Mouse (Mus musculus) spleen, embryonic (tissue): ENCODE data around the gene Izumo4.

ENCODE experiments used
- CTCF ChIA-PET: fragments of 350-600 bp; sonication (Branson Sonifier 250); formaldehyde crosslinking; loops from one replicate; lab custom pipeline; 2022; lab: Charles Lee

The Izumo4 gene

DNA sequence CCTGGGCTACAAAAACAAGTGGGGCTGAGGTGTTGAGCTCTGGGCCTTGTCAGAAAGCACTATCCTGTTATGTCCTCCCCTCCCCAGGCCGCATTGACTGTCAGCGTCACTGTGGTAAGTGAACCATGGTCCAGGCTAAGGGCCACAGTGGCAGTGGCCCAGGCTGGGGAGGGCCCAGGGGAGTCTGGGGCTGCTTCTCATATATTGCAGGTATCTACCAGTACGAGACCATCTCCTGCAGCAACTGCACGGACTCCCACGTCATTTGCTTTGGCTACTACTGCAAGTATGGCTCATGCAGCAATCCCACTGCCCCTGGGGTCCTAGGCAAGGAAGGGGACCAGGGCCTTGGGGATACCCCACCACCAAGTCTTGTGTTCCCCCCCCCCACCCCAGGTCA is 1.7 kb downstream of the Izumo4 start:
- CTCF ChIA-PET: interaction anchor here (0.6 to 1.3 kb wide), 5 partner anchors 9 to 798 kb away, joined by 3 to 7 read pairs (median 3); no protein-coding TSS in a partner anchor

DNA sequence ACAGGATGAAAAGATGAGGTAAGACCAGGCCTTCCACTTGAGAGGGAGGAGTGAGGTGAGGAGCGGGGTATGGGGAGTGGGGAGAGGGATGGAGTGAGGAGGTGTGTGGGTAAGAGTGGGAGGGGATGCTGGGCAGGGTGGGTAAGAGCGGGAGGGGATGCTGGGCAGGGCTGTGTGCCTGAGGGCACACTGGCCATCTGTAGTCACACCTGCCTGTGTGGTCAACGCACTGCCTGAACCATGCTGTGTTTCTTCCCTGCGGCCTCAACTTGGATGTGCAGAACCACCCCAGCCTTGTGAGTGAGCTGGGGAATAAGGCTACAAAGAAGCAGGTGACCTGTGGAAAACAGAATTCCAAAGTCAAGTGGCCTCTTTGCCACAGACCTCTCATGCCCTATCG is 2.4 kb downstream of the Izumo4 start:
- CTCF ChIA-PET: interaction anchor here (0.6 to 0.8 kb wide), 4 partner anchors 10 to 798 kb away, joined by 3 to 7 read pairs (median 4); no protein-coding TSS in a partner anchor

DNA sequence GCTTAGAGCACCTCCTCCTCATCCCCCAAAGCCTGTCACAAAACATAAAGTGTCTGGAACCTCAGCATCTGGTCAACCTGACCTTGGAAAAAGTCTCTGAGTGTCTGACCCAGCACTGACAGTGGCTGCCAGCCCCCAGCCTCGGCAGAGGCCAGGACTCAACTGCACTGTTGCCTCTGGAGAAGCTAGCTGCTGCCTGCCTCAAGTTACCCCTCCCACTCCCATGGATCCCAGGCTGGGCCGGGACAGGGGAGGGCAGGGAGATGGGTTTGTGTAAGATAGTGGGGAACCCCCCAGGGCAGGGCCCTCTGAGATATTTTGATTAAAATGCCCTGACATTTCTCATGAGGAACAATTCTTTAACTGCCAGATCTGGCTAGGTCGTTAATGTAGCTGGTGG is 3.0 kb downstream of the Izumo4 start:
- CTCF ChIA-PET: interaction anchor here (0.8 kb wide), 1 partner anchor 32 kb away, joined by 3 read pairs; no protein-coding TSS in a partner anchor

DNA sequence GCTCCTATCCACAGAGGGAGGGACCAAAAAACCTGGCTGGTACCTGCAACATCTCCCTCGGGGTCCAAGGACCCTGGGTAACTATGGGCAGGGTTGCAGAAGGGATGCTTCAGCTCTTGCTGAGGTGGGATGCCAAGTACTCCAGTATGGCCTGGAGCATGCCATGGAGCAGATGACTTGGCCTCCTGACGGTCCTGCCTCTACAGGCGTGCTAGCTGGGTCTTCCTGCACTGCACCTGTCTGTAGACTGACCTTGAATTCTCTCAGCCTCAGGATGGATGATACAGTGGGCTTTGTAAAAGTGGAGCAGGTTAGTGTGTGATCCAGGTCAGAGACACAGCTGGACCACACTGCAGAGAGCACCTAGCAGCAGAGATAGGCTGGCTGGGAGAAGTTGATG is 3.5 kb downstream of the Izumo4 start:
- CTCF ChIA-PET: interaction anchor here (0.8 kb wide), 1 partner anchor 31 kb away, joined by 3 read pairs; no protein-coding TSS in a partner anchor

GRCm38 (mm10) chr10:80710834-80711233 is 8.8 kb downstream of the Izumo4 start:
- CTCF ChIA-PET: no interaction called here

DNA sequence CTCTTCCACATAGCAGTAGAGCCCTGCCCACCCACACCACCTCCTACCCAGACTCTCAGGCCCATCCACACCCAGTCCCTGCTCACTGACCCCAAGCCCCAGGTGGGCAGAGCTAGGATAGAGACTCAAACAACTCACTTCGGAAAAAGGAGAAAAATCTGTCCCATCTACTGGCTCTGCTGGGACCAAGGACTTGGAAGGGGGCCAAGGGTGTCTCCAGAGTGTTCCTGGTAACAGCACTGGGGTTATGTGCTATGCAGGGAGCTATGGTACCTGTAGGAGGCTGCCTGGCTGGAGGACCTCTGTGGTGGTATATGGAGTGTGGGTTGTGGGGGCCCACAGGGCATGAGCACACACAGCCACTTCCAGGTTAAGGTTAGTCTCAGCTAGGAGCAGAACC is 15.3 kb downstream of the Izumo4 start:
- CTCF ChIA-PET: interaction anchor here (0.7 kb wide), 1 partner anchor 109 kb away, joined by 3 read pairs; no protein-coding TSS in a partner anchor

GRCm38 (mm10) chr10:80727369-80728127 is 25.6 kb downstream of the Izumo4 start:
- CTCF ChIA-PET: interaction anchor here (1.3 kb wide), 1 partner anchor 11 kb away, joined by 3 read pairs; no protein-coding TSS in a partner anchor

- CTCF ChIA-PET: no interaction called here
Measured at GRCm38 (mm10) chr10:80732611-80733101, 30.7 kb downstream of the Izumo4 start.

DNA sequence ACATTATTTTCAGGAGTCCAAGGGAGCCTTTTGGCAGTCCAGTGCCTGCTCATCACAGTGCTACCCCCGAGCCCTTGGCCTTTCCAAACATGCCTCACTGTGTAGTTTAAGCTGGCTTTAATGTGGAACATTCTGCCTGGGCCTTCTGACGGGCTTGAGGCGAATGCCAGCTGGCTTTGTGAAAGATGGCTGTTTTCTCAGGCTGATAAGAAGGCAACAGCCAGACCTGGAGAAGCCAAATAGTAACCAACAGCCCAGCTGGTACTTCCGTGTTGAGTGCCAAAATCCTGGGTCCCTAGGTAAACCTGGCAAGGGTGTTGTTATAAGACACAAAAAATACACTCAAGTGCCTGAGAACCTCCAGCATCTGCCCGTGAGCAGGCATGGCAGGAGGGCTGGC is 34.7 kb downstream of the Izumo4 start:
- CTCF ChIA-PET: interaction anchor here (0.5 to 0.9 kb wide), 2 partner anchors 32 to 424 kb away, joined by 3 read pairs; no protein-coding TSS in a partner anchor

DNA sequence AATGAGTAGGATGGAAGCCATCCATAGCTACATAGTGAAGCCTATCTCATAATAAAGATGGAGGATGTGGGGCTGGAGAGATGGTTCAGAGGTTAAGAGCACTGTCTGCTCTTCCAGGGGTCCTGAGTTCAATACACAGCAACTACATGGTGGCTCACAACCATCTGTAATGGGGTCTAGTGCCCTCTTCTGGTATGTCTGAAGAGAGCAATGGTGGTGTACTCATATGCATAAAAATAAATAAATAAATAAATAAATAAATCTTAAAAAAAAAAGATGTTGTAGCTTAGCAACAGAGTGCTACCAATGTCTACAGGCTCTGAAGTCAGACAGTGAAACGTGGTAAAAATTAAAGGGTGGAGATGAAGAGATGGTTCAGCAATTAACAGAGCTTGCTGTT is 36.7 kb downstream of the Izumo4 start:
- CTCF ChIA-PET: interaction anchor here (1.2 kb wide), 1 partner anchor 12 kb away, joined by 3 read pairs; no protein-coding TSS in a partner anchor

DNA sequence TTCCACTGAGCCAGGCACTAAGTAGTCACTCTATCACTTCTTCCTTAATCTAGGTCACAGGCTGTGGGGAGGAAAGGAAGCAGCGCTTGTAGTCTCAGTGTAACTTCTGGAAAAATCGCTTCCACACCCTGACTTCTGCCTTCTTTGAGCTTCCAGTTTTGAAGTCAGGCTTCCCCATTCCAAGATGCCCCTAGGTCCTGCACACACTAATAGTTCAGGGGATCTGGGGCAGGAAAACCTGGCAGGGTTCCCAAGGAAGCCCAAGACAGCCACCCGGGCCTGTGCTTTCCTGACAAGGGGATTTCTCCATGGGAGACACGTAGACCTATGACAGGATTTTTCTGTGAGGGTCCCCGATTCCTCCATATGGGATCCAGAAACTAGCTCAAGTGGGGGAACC is 39.2 kb downstream of the Izumo4 start:
- CTCF ChIA-PET: no interaction called here

GRCm38 (mm10) chr10:80741634-80742179 is 39.7 kb downstream of the Izumo4 start:
- CTCF ChIA-PET: no interaction called here

GRCm38 (mm10) chr10:80742180-80742978 is 40.4 kb downstream of the Izumo4 start, which contains the start of gene Ap3d1:
Ap3d1 (minus strand) TSS chr10:80742264.
- CTCF ChIA-PET: interaction anchor here (0.9 kb wide), 1 partner anchor 62 kb away, joined by 4 read pairs; the partner anchor contains the start of gene Amh

DNA sequence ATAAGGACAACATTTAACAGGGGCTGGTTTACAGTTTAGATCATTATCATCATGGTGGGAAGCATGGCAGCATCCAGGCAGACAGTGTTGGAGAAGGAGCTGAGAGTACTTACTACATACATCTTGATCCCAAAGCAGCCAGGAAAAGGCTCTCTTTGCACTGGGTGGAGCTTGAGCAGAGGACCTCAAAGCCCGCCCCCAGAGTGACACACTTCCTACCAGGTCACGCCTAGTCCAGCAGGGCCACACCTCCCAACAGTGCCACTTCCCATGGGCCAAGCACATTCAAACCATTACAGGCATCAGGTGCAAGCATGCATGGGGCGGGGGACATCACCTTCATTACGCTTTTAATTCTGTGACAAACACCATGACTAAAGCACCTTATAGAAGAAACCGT is 42.3 kb downstream of the Izumo4 start:
- CTCF ChIA-PET: interaction anchor here (0.8 to 1.0 kb wide), 2 partner anchors 133 to 142 kb away, joined by 3 to 14 read pairs; no protein-coding TSS in a partner anchor

DNA sequence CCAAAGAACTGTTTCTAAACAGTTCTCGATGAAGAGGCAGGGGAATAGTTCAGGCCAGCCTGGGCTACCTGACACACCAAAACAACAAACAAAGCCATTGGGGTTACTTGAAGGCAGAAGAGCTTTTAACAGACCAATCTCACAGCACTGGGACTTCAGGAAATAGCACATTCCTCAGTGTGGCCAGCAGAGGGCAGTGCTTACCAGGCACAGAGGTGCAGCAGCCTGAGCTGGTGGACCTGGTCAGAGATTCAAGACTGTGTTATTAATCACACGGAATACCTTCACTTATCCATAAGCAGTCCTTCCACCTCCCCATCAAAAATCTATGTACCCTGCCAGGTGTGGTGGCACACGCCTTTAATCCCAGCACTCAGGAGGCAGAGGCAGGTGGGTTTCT is 45.4 kb downstream of the Izumo4 start:
- CTCF ChIA-PET: interaction anchor here (0.7 to 1.1 kb wide), 5 partner anchors 9 to 661 kb away, joined by 3 to 4 read pairs (median 3); no protein-coding TSS in a partner anchor

DNA sequence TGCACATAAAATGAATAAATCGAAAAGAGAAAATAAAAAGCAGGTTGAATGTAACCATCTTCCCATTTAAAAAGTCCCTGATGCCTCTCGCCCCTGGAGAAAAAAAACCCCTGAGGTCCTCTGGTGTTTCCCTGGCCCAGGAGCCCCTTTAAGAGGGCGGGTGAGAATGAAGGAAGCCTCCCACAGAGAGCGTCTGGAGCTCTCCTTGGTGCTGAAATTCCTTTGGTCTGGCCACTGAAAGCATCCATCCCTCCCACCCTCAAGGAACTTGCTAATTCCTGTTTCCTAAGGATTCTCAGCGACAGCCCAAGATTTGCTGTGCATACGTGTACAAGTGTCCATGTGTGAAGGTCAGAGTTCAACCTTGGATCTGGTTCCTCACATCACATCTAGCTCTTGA is 46.6 kb downstream of the Izumo4 start:
- CTCF ChIA-PET: interaction anchor here (1.0 to 1.1 kb wide), 2 partner anchors 16 to 26 kb away, joined by 3 to 4 read pairs; no protein-coding TSS in a partner anchor

GRCm38 (mm10) chr10:80751188-80751832 is 49.3 kb downstream of the Izumo4 start:
- CTCF ChIA-PET: no interaction called here

DNA sequence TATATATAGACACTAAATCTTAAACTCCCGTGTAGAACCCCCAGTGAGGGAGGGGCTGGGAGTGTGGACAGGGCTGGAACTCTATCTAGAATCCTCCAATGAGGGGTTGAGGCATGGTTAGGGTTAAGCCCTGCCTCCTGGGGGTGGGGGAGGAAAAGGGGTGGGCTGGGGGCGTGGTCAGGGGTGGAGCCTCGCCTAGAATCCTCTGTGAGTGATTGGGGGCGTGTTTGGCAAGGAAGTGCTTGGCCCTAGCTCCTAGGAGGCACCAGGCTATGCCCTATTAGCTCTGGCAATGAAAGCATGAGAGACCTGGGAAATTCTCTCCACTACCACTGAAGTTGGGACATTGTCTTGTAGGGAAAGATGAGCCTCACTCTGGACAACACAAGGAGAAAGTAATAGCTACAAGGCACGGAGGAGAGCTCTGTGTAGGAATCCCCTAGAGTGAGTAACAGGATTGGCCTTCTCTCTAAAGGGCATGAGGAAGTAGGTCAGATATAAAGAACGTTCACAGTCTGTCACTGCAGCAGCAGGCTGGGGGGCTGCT is 50.2 kb downstream of the Izumo4 start:
- CTCF ChIA-PET: interaction anchor here (0.6 kb wide), 4 partner anchors 18 to 243 kb away, joined by 3 read pairs; no protein-coding TSS in a partner anchor

DNA sequence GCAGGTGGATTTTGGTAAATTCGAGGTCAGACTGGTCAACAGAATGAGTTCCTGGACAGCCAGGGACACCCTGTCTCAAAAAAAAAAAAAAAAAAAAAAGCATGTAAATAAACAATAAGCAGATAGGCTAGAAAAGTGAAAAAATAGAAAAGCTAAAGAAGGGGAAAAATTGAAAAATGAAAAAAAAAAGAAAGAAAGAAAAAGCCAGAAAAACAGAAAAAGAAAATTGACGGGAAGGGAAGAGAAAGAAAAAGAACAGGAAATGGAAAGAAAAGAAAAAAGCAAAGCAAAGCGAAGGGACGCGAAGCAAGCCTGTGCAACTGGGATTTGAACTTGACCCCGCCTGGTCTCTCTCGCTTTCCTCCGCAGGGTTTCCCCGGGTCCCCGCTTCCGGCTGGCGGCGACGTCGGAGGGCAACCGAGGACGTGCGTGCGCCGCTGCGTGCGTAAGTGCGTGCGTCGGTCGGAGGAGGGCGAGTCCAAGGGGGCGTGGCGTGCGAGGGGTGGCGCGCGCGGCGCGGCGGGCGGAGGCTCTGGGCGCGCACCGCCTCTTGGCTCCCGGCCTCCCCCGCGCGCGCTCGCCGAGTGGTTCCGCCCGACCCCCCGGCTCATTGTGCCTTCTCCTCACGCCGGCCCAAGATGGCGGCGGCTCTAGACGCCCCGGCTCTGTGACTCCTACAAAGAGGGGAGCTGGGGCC is 52.8 kb downstream of the Izumo4 start, which contains the start of gene Dot1l:
Gene Dot1l (plus strand): TSS at position 613 of the 697 bp plus-strand sequence.
- CTCF ChIA-PET: interaction anchor here (0.5 to 0.7 kb wide), 2 partner anchors 11 to 179 kb away, joined by 3 to 12 read pairs; no protein-coding TSS in a partner anchor
